Mouse (Mus musculus): ENCODE results near the gene Olfr391-ps. TPM values are rescaled to one million over a fixed set of nuclear protein-coding genes. Genes with fewer than 3 reads are reported as not detected.

Olfr391-ps gene
- polyA plus RNA-seq (2012; ENCODE audit: insufficient read depth, insufficient read length, missing spikeins): not detected in 2 replicates

DNA sequence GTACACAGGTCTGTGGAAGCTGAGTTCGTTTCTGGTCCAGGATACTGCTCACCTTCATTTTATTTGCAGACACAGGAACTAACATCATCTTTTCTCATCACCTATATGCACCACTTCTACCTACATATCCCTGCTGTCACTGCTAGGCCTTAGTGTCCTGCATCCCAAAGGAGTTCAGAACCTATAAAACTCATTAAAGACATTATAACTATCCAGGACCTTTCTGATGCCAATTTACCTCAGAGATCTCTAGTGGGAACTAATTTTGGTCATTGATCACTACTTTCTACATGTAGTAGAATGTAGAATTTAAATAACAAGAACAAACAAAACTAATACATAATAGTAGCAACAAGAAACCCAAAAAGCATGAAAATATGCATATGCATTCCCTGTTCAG lies at the start of gene Olfr391-ps:
Gene Olfr391-ps, minus strand, starts transcription at position 101 of the 400 bp plus-strand sequence.
- no peak within 1 kb of the TSS for H3K4me3 ChIP-seq (ENCODE audit: insufficient read depth, low read length)
- TF ChIP-seq POLR2A (IDR thresholded peaks at IDR 0.05; ENCODE audit: borderline replicate concordance, low read depth, low read length) (no peak), CTCF (IDR thresholded peaks at IDR 0.05; ENCODE audit: low read depth, low read length) (no peak)
- no peak within 1 kb of the TSS for H3K27ac ChIP-seq (ENCODE audit: insufficient read depth, low read depth, low read length)
- no peaks in the 10 kb centered on the region for H3K4me1 ChIP-seq (ENCODE audit: control insufficient read depth, insufficient read depth, low read length)

DNA sequence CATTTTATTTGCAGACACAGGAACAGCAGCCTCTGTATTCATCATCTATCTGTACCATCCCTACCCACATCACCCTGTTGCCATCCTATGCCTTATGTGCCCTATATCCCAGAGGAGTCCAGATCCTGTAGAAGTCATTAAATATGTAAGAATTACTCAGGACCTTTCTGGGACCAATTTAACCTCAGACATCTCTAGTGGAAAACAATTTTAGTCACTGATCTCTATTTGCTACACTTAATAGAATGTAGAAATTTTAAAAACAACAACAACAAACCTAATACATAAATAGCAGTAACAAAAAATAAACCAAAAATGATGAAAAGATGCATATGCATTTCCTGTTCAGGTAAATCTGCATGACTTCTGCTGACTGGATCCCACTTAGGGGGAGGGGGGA lies 48.5 kb upstream of the Olfr391-ps start, which contains the start of gene Olfr393:
Gene Olfr393, minus strand, starts transcription at position 101 of the 400 bp plus-strand sequence.
- Histone ChIP-seq H3K4me1 (ENCODE audit: control insufficient read depth, insufficient read depth, low read length) (no peaks in the 10 kb centered on the region), H3K4me3 (ENCODE audit: insufficient read depth, low read length) (no peak within 1 kb of the TSS), H3K27ac (ENCODE audit: insufficient read depth, low read depth, low read length) (no peak within 1 kb of the TSS)
- TF ChIP-seq CTCF (IDR thresholded peaks at IDR 0.05; ENCODE audit: low read depth, low read length) (no peak), POLR2A (IDR thresholded peaks at IDR 0.05; ENCODE audit: borderline replicate concordance, low read depth, low read length) (no peak)

DNA sequence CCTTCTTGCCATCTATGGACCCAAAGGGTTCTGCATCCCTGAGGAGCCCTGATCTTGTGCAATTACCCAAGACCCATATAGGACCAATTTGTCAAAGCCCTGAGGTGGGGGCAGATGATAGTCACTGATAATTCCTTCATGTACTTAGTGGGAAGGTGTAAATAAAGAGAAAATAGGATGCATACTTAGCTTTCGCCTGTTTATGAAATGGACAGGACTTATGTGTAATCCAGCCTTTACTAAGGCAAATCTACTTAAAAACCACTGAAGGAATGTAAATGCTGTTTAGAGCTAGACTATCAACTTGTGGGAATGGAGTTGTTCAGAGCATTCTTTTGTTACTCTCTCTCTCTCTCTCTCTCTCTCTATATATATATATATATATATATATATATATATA lies 14.1 kb upstream of the Olfr391-ps start, which contains the start of gene Olfr392:
Gene Olfr392, minus strand, starts transcription at position 101 of the 400 bp plus-strand sequence.
- TF ChIP-seq POLR2A (IDR thresholded peaks at IDR 0.05; ENCODE audit: borderline replicate concordance, low read depth, low read length) (no peak), CTCF (IDR thresholded peaks at IDR 0.05; ENCODE audit: low read depth, low read length) (no peak)
- H3K4me3 ChIP-seq (ENCODE audit: insufficient read depth, low read length): no peak within 1 kb of the TSS
- no peaks in the 10 kb centered on the region for H3K4me1 ChIP-seq (ENCODE audit: control insufficient read depth, insufficient read depth, low read length)
- H3K27ac ChIP-seq (ENCODE audit: insufficient read depth, low read depth, low read length): no peak within 1 kb of the TSS

DNA sequence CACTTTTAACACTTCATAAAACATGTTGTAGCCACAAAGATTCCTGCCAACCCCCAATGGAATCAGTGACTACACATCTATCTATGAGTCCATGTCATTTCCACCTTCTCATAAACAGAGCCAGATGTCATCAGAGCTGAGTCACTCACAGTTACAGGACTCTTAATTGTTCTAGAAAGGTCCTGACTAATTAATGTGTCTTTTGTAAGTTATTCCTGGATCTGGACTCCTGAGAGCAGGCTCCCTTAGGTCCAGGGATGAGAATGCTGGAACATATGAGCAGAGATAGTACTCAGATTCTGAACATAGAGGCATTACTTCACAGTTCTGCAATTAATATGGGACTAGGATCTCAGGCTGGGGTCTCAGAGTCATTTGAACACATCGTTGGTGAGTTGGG lies 20.2 kb downstream of the Olfr391-ps start, which contains the start of gene Olfr390:
Gene Olfr390, plus strand, starts transcription at position 301 of the 400 bp plus-strand sequence.
- H3K27ac ChIP-seq (ENCODE audit: insufficient read depth, low read depth, low read length): no peak within 1 kb of the TSS
- H3K4me1 ChIP-seq (ENCODE audit: control insufficient read depth, insufficient read depth, low read length): no peaks in the 10 kb centered on the region
- H3K4me3 ChIP-seq (ENCODE audit: insufficient read depth, low read length): no peak within 1 kb of the TSS
- TF ChIP-seq CTCF (IDR thresholded peaks at IDR 0.05; ENCODE audit: low read depth, low read length) (no peak), POLR2A (IDR thresholded peaks at IDR 0.05; ENCODE audit: borderline replicate concordance, low read depth, low read length) (no peak)

DNA sequence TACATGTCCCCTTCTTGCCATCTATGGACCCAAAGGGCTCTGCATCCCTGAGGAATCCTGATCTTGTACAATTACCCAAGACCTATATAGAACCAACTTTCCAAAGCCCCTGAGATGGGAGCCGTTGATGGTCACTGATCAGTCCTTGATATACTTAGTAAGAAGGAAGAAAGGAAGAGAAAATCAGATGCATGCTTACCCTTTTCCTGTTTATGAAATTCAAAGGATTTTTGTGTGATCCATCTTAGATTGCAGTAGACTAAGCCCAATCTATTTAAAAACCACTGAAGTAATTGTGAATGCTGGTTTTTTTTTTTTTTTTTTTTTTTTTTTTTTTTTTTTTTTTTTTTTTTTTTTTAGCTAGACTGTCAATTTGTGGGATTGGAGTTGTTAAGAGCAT lies 22.2 kb downstream of the Olfr391-ps start, which contains the start of gene Olfr389:
Gene Olfr389, minus strand, starts transcription at position 101 of the 400 bp plus-strand sequence.
- Histone ChIP-seq H3K4me1 (ENCODE audit: control insufficient read depth, insufficient read depth, low read length) (no peaks in the 10 kb centered on the region), H3K27ac (ENCODE audit: insufficient read depth, low read depth, low read length) (no peak within 1 kb of the TSS)
- TF ChIP-seq CTCF (IDR thresholded peaks at IDR 0.05; ENCODE audit: low read depth, low read length): no peak

DNA sequence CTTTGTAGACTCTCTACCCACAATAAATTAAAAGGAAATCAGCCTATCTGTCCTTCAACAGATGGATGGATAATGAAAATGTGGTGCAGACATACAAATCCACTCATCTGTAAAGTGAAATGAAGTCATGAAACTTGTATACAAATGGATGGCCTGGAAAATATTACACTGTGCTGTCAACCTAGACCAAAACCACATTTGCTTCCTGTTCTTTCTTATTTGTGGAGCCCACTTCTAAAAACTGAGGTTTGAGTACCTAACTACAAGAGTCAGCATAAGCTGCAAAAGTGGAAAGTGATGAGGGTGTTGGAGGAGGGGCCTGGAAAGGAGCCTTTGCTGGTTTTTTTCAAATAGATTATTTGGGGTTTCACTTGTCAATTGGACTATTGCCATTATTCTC lies 43.7 kb downstream of the Olfr391-ps start:
- TF ChIP-seq CTCF (IDR thresholded peaks at IDR 0.05; ENCODE audit: low read depth, low read length): no peak
- TF ChIP-seq POLR2A (IDR thresholded peaks at IDR 0.05; ENCODE audit: borderline replicate concordance, low read depth, low read length): no peak
- no peak overlapping the region for H3K4me3 ChIP-seq (ENCODE audit: insufficient read depth, low read length)
- no peak overlapping the region for H3K27ac ChIP-seq (ENCODE audit: insufficient read depth, low read depth, low read length)
- H3K4me1 ChIP-seq (ENCODE audit: control insufficient read depth, insufficient read depth, low read length): no peaks in the 10 kb centered on the region

More for the DNA sequence above, 22.2 kb downstream of the Olfr391-ps start, which contains the start of gene Olfr389:
- H3K4me3 ChIP-seq (ENCODE audit: insufficient read depth, low read length): no peak within 1 kb of the TSS

Other genes with a start within 250 kb of the Olfr391-ps start
- gene Olfr385, start 210.0 kb downstream of the Olfr391-ps start, polyA plus RNA-seq (2012; ENCODE audit: insufficient read depth, insufficient read length, missing spikeins): not detected in 2 replicates
- gene Olfr384, start 204.5 kb downstream of the Olfr391-ps start, polyA plus RNA-seq (2012; ENCODE audit: insufficient read depth, insufficient read length, missing spikeins): not detected in 2 replicates
- gene Zfp735, start 114.3 kb downstream of the Olfr391-ps start, polyA plus RNA-seq (2012; ENCODE audit: insufficient read depth, insufficient read length, missing spikeins): 0.21 TPM in 1 of 2 replicates, not detected in the other
- gene Olfr389, start 22.3 kb downstream of the Olfr391-ps start, polyA plus RNA-seq (2012; ENCODE audit: insufficient read depth, insufficient read length, missing spikeins): not detected in 2 replicates
- not detected in 2 replicates for gene Olfr390, start 20.1 kb downstream of the Olfr391-ps start, polyA plus RNA-seq (2012; ENCODE audit: insufficient read depth, insufficient read length, missing spikeins)
- not detected in 2 replicates for gene Olfr392, start 14.0 kb upstream of the Olfr391-ps start, polyA plus RNA-seq (2012; ENCODE audit: insufficient read depth, insufficient read length, missing spikeins)
- not detected in 2 replicates for gene Olfr393, start 48.4 kb upstream of the Olfr391-ps start, polyA plus RNA-seq (2012; ENCODE audit: insufficient read depth, insufficient read length, missing spikeins)
- gene Olfr394, start 87.7 kb upstream of the Olfr391-ps start, polyA plus RNA-seq (2012; ENCODE audit: insufficient read depth, insufficient read length, missing spikeins): not detected in 2 replicates
- gene Olfr395, start 106.2 kb upstream of the Olfr391-ps start, polyA plus RNA-seq (2012; ENCODE audit: insufficient read depth, insufficient read length, missing spikeins): not detected in 2 replicates
- gene Olfr23, start 133.6 kb upstream of the Olfr391-ps start, polyA plus RNA-seq (2012; ENCODE audit: insufficient read depth, insufficient read length, missing spikeins): not detected in 2 replicates
- not detected in 2 replicates for gene Olfr397, start 157.8 kb upstream of the Olfr391-ps start, polyA plus RNA-seq (2012; ENCODE audit: insufficient read depth, insufficient read length, missing spikeins)
- gene Olfr398, start 187.4 kb upstream of the Olfr391-ps start, polyA plus RNA-seq (2012; ENCODE audit: insufficient read depth, insufficient read length, missing spikeins): not detected in 2 replicates

All from bone marrow macrophage, adult 2 months (primary cell).